Mouse (Mus musculus): ENCODE results near the gene Sh2d7.

DNA sequence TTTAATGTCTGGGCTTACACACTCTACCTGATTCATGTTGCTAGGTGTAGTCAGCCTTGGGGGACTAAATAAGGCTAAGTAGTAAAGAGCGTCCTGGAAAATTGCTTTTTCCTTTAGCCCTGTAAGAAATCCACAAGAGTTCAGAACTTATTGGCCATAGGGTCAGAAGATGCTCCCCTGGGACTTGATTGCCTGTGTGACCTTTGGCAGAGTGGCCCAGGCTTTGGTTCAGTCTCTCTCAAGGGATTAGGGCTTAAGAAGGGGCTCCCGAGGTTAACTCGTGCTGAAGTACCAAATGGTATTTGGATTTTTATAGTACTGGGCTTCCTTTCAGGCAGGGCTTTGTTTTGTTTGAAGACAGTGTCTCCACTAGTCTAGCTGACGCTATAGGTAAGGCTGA is 49.1 kb downstream of the Sh2d7 start:
- no peak for TF ChIP-seq CTCF (IDR thresholded peaks at IDR 0.05; ENCODE audit: low read depth, low read length)
- TF ChIP-seq POLR2A (IDR thresholded peaks at IDR 0.05; ENCODE audit: extremely low read depth, insufficient read depth, low read length), result no peak

Data from liver, adult 2 months (tissue).